Mouse (Mus musculus) hindbrain, embryonic 14.5 days (tissue): Measurements from ENCODE around the gene Bend6. TPM values are rescaled to one million over a fixed set of nuclear protein-coding genes. Genes with fewer than 3 reads are reported as not detected.
A peak's percentile ranks its signal among the peaks of the same experiment; 100 is the strongest.

ENCODE experiments used
- ATAC-seq: fragments of 200-750 bp; cut with Nextera tagmentation; 2 replicates; pipeline ENCODE4 v1.8.0; 2017; ENCODE audit warnings: moderate number of reproducible peaks, mild to moderate bottlenecking, moderate TSS enrichment, moderate library complexity; ENCODE audit not compliant: low FRiP score
- DNase-seq: peaks from one replicate; pipeline ENCODE4 v3.0.0-alpha.2; 2015; ENCODE audit warnings: low spot score
- H3K27ac ChIP-seq: fragments of 300-500 bp; sonication (generic); 2 replicates; pipeline ENCODE4 v1.5.1; 2014; ENCODE audit warnings: mild to moderate bottlenecking, moderate library complexity
- H3K27me3 ChIP-seq: fragments of 300-500 bp; sonication (generic); 2 replicates; pipeline ENCODE4 v1.6.1; 2014; ENCODE audit warnings: mild to moderate bottlenecking, low read length, mixed read lengths; ENCODE audit not compliant: control insufficient read depth, insufficient read depth
- H3K36me3 ChIP-seq: fragments of 300-500 bp; sonication (generic); replicated peaks from 2 replicates; pipeline ENCODE4 v1.6.1; 2014; ENCODE audit not compliant: control insufficient read depth, insufficient read depth
- H3K4me1 ChIP-seq: fragments of 300-500 bp; sonication (generic); replicated peaks from 2 replicates; pipeline ENCODE4 v1.6.1; 2014; ENCODE audit warnings: antibody characterized with exemption, low read length, mixed read lengths; ENCODE audit not compliant: control insufficient read depth, insufficient read depth
- H3K4me2 ChIP-seq: fragments of 300-500 bp; sonication (generic); replicated peaks from 2 replicates; pipeline ENCODE4 v1.6.1; 2014; ENCODE audit warnings: mild to moderate bottlenecking, moderate library complexity
- H3K4me3 ChIP-seq: fragments of 300-500 bp; sonication (generic); replicated peaks from 2 replicates; pipeline ENCODE4 v1.5.1; 2014; ENCODE audit warnings: mild to moderate bottlenecking, low read length
- H3K9ac ChIP-seq: fragments of 300-500 bp; sonication (generic); 2 replicates; pipeline ENCODE4 v1.6.1; 2014
- H3K9me3 ChIP-seq: fragments of 300-500 bp; sonication (generic); 2 replicates; pipeline ENCODE4 v1.6.1; 2016; ENCODE audit warnings: low read length; ENCODE audit not compliant: control insufficient read depth
- WGBS: fragments of 180-500 bp; shearing (Covaris S2); extraction: QIAGEN DNeasy Blood & Tissue Kit; methylation state at CpG from one replicate; pipeline ENCODE4 v1.1.7; 2014; 5-methylcytosine and 5-hydroxymethylcytosine counted together
- polyA plus RNA-seq: library from polyadenylated mRNA; unstranded; fragments of >200 nt; fragmentation: Nextera tagmentation; extraction: Ambion mirVana; gene quantifications from 2 replicates; pipeline ENCODE4 v1.2.1, GENCODE M21; 2014

Gene Bend6
- polyA plus RNA-seq, 1 experiment from 2014 or later, result 55.9 TPM

DNA sequence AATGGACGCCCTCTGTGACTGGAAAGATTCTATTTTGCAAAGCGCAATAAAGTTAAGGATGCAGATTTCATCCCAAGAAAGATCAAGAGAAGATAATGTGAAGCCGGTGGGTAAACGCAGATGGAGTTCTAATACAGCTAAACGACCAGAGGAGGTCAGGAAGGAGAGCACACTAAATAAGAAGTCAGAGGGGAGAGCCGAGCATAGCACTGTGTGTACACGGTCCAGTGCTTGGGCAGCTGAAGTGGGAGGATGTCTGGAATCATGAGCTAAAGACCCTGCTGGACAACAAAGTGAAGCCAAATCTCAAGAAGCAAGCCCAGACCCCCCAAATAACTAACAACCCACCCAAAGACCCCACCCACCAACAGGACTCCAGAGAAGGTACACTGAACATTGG is 15.4 kb upstream of the Bend6 start:
- H3K27me3 ChIP-seq, result no peaks in the 10 kb centered on the region
- no peak for DNase-seq
- H3K4me2 ChIP-seq, result no peak overlapping the region
- no peak overlapping the region for H3K9ac ChIP-seq
- H3K9me3 ChIP-seq, result no peaks in the 10 kb centered on the region
- no peak for ATAC-seq
- no peak overlapping the region for H3K4me3 ChIP-seq
- H3K4me1 ChIP-seq, result no peaks in the 10 kb centered on the region
- H3K27ac ChIP-seq, result no peak overlapping the region
- WGBS, result 81% methylated on average over 7 of the region's 7 CpGs
- peaks cover 3% of the 10 kb centered on the region; the same call in 1 of the 2 replicates for H3K36me3 ChIP-seq

DNA sequence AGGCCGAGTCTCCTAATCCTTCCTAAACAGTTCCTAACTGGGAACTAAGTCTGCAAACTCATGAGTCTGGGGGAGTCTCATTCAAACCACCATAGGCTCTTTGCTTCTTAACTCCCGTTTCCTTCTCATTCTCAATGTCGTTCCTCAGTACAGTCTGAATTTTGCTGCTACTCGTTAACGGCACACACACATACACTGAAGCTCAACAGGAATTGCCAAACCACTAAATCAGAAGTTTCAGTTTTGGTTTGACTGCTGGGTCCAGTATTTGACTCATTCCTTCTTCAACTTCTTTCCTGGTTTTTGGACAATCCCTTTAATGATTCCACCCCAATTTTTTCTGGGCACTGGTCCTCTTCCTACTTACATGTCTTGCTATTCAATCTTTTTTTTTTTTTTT is 8.9 kb upstream of the Bend6 start:
- WGBS, result 95% methylated on average over 5 of the region's 5 CpGs
- DNase-seq (no peak), ATAC-seq (no peak)
- no peak overlapping the region for H3K4me3 ChIP-seq
- H3K4me2 ChIP-seq, result no peak overlapping the region
- peaks cover 7% of the 10 kb centered on the region for H3K36me3 ChIP-seq
- H3K27ac ChIP-seq, result no peak overlapping the region
- H3K9me3 ChIP-seq, result no peaks in the 10 kb centered on the region
- no peaks in the 10 kb centered on the region for H3K27me3 ChIP-seq
- H3K4me1 ChIP-seq, result no peaks in the 10 kb centered on the region
- H3K9ac ChIP-seq, result no peak overlapping the region

GRCm38 (mm10) chr1:33911589-33911988 is 4.0 kb upstream of the Bend6 start:
- DNase-seq (no peak), ATAC-seq (no peak)
- Histone ChIP-seq H3K4me2 (no peak overlapping the region), H3K9me3 (no peaks in the 10 kb centered on the region), H3K4me1 (peaks cover 13% of the 10 kb centered on the region; the same call in 1 of the 2 replicates), H3K4me3 (no peak overlapping the region), H3K9ac (no peak overlapping the region), H3K27ac (no peak overlapping the region), H3K36me3 (peaks cover 4% of the 10 kb centered on the region; the same call in 1 of the 2 replicates), H3K27me3 (no peaks in the 10 kb centered on the region)
- WGBS, result 77% methylated on average over 8 of the region's 8 CpGs

DNA sequence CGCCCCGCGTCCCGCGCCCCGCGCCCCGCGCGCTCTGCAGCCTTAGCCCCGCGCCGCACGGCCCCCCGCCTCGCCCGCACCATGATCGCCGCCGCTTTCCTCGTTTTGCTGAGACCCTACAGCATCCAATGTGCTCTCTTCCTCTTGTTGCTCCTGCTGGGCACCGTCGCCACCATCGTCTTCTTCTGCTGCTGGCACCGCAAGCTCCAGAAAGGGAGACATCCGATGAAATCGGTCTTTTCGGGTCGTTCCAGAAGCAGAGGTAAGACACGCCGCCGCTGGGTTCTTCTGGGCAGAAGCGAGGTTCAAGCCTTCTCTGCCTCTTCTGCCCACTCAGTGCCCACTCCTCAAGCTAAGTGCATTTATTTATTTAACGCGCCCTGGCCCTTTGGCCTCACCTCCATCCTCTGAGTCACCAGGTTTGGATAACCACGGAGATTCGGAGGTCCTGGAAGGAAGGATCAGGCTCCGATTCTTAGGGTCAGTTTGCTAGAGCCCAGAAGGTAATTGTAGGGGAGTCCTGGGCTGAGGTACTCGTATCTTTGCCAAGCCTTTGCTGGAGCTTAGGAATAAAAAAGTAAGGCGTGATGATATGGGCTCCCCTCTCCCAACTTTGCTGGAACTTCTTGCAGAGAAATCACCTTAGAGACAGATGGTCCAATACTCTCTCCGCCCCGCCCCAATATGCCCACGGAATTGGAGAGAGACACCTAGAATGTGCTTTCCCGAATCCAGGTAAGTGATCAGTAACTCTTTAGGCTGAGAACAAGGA is 761 bp upstream of the Bend6 start, which contains the start of gene Dst:
Dst (plus strand) TSS at position 35 of the 772 bp plus-strand sequence.
- H3K36me3 ChIP-seq, result no peaks in the 10 kb centered on the region
- DNase-seq, result no peak
- peaks cover 13% of the 10 kb centered on the region; the same call in 1 of the 2 replicates for H3K4me1 ChIP-seq
- H3K9me3 ChIP-seq, result no peaks in the 10 kb centered on the region
- no peaks in the 10 kb centered on the region for H3K27me3 ChIP-seq
- H3K4me2 ChIP-seq, result peak within 1 kb of the TSS; percentile 78
- ATAC-seq, result peak; percentile 9; the same call in 1 of the 2 replicates
- peak within 1 kb of the TSS; percentile 92 for H3K27ac ChIP-seq
- peak within 1 kb of the TSS; percentile 74 for H3K9ac ChIP-seq
- 4% methylated on average over 44 of the region's 44 CpGs for WGBS
- peak within 1 kb of the TSS; percentile 69 for H3K4me3 ChIP-seq

DNA sequence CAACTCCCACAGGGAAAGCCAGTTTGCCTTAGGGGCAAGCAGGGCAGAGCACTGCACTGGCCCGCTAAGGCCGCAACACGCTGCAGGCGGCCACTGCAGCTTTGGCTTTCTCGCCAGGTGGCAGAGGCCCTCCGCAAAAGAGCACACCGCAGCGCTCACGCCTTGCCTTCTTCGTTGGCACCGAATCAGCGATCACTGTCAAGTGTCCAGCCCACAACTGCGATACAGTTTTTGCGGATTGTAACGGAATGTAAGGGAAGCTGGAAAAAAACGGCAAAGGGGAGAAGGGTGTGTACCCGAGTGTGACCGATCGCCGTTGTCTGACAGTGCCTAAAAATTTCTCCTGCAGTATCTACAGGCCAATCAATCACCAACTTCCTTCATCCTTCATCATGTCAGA is 689 bp downstream of the Bend6 start:
- Histone ChIP-seq H3K4me2 (peak overlapping the region; percentile 78), H3K36me3 (no peaks in the 10 kb centered on the region), H3K27ac (peak overlapping the region; percentile 92), H3K4me3 (peak overlapping the region; percentile 69), H3K9ac (peak overlapping the region; percentile 74), H3K9me3 (no peaks in the 10 kb centered on the region), H3K4me1 (peaks cover 13% of the 10 kb centered on the region; the same call in 1 of the 2 replicates), H3K27me3 (no peaks in the 10 kb centered on the region)
- WGBS, result 1% methylated on average over 20 of the region's 20 CpGs
- DNase-seq, result peak; percentile 47
- peak; percentile 32; the same call in 1 of the 2 replicates for ATAC-seq

GRCm38 (mm10) chr1:33906216-33906615 is 1.4 kb downstream of the Bend6 start:
- WGBS, result 40% methylated on average over 10 of the region's 10 CpGs
- peak overlapping the region; percentile 12; the same call in 1 of the 2 replicates for H3K9ac ChIP-seq

GRCm38 (mm10) chr1:33903587-33903986 is 4.0 kb downstream of the Bend6 start:
- Histone ChIP-seq H3K27ac (no peak overlapping the region), H3K4me1 (no peaks in the 10 kb centered on the region), H3K27me3 (no peaks in the 10 kb centered on the region), H3K4me3 (no peak overlapping the region), H3K9ac (no peak overlapping the region), H3K4me2 (no peak overlapping the region), H3K36me3 (no peaks in the 10 kb centered on the region), H3K9me3 (no peaks in the 10 kb centered on the region)
- no peak for DNase-seq
- ATAC-seq, result no peak
- WGBS, result 38% methylated on average over 9 of the region's 9 CpGs

More at GRCm38 (mm10) chr1:33906216-33906615, 1.4 kb downstream of the Bend6 start:
- DNase-seq, result no peak
- Histone ChIP-seq H3K9me3 (no peaks in the 10 kb centered on the region), H3K27me3 (no peaks in the 10 kb centered on the region), H3K4me2 (peak overlapping the region; percentile 78), H3K4me1 (peaks cover 13% of the 10 kb centered on the region; the same call in 1 of the 2 replicates), H3K36me3 (no peaks in the 10 kb centered on the region), H3K27ac (no peak overlapping the region), H3K4me3 (peak overlapping the region; percentile 69)
- ATAC-seq, result no peak

GRCm38 (mm10) chr1:33900175-33900574 is 7.4 kb downstream of the Bend6 start:
- H3K27me3 ChIP-seq, result no peaks in the 10 kb centered on the region
- H3K4me3 ChIP-seq, result no peak overlapping the region
- 91% methylated on average over 8 of the region's 8 CpGs for WGBS
- no peak overlapping the region for H3K9ac ChIP-seq
- H3K4me2 ChIP-seq, result no peak overlapping the region
- ATAC-seq (no peak), DNase-seq (no peak)
- H3K9me3 ChIP-seq, result no peaks in the 10 kb centered on the region
- no peaks in the 10 kb centered on the region for H3K4me1 ChIP-seq
- no peak overlapping the region for H3K27ac ChIP-seq
- no peaks in the 10 kb centered on the region for H3K36me3 ChIP-seq

DNA sequence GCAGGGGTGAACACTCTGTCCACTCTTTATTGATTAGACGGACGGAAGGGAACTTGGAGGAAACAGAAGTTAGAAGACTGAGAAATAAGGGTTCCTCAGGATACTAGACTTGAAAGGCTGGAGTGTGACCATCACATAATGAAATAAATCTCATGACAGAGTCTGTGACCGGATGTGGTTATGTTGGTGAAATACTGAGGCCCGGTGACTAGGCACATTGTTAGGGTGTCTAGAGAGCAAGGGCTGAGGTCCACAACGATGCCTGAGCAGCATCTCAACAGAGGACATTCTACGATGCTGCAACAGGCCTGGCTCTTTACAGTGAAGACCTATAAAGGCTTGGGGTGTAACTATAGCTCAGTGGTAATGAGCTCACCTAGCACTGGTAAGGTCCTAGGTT is 9.2 kb downstream of the Bend6 start:
- 94% methylated on average over 6 of the region's 6 CpGs for WGBS
- DNase-seq (no peak), ATAC-seq (no peak)
- H3K9ac ChIP-seq, result no peak overlapping the region
- H3K4me2 ChIP-seq, result no peak overlapping the region
- no peaks in the 10 kb centered on the region for H3K4me1 ChIP-seq
- no peak overlapping the region for H3K4me3 ChIP-seq
- H3K27ac ChIP-seq, result no peak overlapping the region
- H3K9me3 ChIP-seq, result no peaks in the 10 kb centered on the region
- no peaks in the 10 kb centered on the region for H3K36me3 ChIP-seq
- H3K27me3 ChIP-seq, result no peaks in the 10 kb centered on the region
